Mouse (Mus musculus): ENCODE measurements around the gene Clpsl2.

DNA sequence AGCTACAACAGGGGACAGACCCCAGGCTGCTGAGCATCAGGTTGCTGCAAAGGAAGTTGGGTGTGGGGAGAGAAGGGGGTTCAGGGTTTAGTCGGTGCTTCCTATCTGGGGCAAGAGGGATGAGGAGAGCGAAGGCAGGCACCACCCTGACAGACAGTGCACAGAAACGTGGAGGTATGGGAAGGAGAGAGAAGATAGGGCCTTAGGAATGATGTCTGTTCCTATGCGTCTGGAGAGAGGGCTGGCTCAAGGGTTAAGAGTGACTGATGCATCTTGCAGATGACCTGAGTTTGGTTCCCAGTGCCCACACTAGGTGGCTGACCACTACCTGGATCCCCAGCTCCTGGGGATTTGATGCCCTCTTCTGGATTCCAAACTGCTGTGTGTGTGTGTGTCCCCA lies 32.3 kb upstream of the Clpsl2 start:
- TF ChIP-seq CTCF (IDR thresholded peaks at IDR 0.05; ENCODE audit: control insufficient read depth, insufficient read depth, insufficient read length) (no peak), MYOG (IDR thresholded peaks at IDR 0.05; ENCODE audit: control insufficient read depth, extremely low read depth, insufficient read length) (no peak), MAX (IDR thresholded peaks at IDR 0.05) (no peak), USF1 (IDR thresholded peaks at IDR 0.05; ENCODE audit: low read depth) (no peak)

Data from C2C12 (cell line).